Mouse (Mus musculus) ovary, postnatal 10 days (tissue): ENCODE measurements around the gene Apoc1.
A peak's percentile ranks its signal among the peaks of the same experiment; 100 is the strongest.

Experiments used
- DNase-seq: peaks from one replicate; pipeline ENCODE4 v3.0.0; 2022; ENCODE audit warnings: low spot score

The Apoc1 gene

GRCm38 (mm10) chr7:19691873-19692865, at the start of gene Apoc1:
TSS of gene Apoc1 (minus strand) at chr7:19692660.
- DNase-seq: no peak

- DNase-seq: no peak
These were observed 49.0 kb upstream of the Apoc1 start for GRCm38 (mm10) chr7:19741329-19742031.

- DNase-seq: no peak
These were observed 47.8 kb upstream of the Apoc1 start for GRCm38 (mm10) chr7:19740269-19740668.

- no peak for DNase-seq
These were observed 46.3 kb upstream of the Apoc1 start for GRCm38 (mm10) chr7:19738771-19739170.

- no peak for DNase-seq
These were observed 44.1 kb upstream of the Apoc1 start for GRCm38 (mm10) chr7:19736389-19737057.

- no peak for DNase-seq
These were observed 41.8 kb upstream of the Apoc1 start for GRCm38 (mm10) chr7:19734178-19734666.

GRCm38 (mm10) chr7:19726541-19726940, 34.1 kb upstream of the Apoc1 start:
- no peak for DNase-seq

DNA sequence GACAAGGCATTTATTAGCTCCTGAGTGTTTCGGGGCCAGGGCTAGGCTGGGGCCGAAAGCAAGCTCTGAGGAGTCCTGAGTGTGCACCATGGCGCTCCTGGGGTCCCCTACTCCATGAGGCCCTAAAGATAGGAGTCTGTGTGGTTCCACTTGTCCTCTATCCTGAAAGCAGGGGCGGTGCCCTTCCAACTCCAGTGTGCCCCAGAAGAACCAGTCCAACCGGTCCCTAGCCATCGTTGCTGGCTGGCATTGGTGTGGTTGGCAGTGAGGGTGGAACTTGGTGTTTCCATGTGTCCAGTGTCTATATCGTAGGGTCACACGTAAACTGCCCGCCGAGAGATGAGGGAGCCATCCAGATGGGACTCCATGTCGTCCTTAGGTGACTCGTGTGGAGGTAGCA, 31.7 kb upstream of the Apoc1 start:
- no peak for DNase-seq

GRCm38 (mm10) chr7:19722754-19723195, 30.3 kb upstream of the Apoc1 start:
- no peak for DNase-seq

DNA sequence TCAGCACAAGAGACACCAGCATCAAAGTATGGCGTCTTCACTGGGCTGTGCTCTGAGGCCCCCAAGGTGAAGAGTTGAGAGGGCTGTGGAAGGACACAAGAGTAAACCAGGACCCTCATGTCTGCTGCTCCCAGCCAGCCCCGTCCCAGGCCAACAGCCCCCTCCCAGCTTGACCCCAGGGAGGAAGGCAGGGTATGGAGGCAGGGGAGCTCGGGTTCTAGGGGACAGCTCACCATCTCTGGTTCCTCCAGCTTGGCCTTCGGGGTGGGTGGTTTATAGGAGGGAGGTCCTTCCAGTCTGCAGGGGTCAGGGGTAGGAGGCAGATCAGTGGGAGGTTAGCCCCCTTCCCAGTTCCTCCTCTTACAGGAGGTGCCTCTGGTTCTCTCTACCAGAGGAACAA, 26.7 kb upstream of the Apoc1 start:
- no peak for DNase-seq

DNA sequence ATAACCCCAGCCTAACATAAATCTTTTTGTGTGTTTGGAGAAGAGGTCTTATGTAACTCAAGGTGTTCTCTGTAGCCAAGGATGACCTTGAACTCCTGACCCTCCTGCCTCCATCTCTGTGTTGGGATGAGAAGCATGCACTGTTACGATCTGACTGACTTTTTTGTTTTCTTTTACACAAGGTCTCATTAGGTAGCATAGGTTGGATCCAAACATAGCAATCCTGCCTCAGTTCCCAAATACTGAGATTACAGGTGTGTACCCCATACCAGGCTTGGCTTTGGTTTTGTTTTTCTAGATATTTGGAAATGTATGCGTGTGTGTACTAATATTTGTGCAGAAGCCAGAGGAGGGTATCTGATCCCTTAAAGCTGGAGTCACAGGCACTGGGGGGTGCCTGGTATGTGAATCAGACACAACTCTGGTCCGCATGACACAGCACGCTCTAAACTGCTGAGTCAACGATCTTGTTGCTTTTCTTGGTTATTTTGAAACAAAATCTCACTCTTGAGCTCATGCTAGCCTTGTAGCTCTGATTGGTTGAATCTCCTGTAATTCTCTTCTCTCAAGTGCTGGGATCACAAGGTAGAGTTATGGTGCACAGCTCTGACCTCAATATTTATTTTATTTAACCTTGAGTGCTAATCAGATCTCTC, 26.0 kb upstream of the Apoc1 start:
- DNase-seq: no peak

GRCm38 (mm10) chr7:19717346-19717745, 24.9 kb upstream of the Apoc1 start:
- DNase-seq: no peak

DNA sequence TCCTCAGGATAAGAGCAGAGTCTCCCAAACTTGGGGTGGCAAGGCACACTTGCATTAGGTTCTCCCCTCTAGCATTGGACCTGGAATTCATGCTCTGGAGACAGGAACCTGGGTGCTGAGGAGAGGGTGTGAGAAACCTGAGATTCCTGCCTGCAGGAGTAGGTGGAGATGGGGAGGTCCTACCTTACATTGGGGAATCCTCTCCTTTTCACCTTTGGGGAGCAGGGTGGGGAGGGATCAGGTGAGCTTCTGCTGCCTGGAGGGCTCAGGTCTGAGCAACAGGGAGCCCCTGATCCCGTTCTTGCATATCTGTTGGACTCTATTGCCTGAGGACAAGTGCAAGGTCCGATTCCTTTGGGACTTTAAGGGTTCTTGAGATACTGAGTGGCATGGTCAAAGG, 24.4 kb upstream of the Apoc1 start:
- DNase-seq: no peak

GRCm38 (mm10) chr7:19716055-19716682, 23.7 kb upstream of the Apoc1 start:
- DNase-seq: no peak

DNA sequence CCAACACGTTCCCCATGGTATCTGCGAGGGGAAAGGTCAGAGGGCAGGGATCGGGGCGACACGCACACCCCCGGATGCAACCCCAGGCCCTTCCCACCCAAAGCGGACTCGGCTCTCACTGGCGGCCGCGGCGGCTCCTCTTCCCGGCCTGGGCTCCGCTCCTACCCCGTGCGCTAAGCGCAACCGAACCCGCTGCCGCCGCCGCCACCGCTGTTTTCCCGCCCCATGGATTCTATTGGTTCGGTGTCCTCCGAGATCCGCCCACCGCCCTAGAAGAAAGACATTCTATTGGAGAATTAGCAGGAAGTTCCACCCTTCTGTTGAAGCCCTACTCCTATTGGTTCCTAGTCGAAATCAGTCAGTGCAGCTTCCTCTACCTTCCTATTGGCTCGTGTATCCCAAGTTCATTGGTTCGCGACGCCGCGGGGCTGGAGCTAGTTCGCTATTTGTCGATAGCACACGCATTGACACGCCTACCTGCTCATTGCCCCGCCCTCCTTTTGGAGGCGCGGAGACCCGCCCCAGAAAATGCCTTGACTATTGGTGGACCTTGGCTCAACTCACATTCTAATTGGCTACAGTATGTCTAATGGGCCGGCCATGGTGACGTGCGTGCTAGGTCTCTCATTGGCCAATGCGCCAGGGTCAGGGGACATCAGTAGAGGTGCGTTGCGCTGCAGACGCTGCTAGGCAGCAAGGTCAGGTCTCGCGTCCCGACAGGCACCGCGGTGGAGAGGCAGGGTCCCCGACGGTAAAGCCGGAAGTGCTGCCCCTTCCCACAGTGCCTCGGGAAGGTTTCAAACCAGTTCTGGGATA, 23.0 kb upstream of the Apoc1 start, which contains the start of gene Tomm40:
Gene Tomm40, minus strand, starts transcription at position 200 of the 816 bp plus-strand sequence.
- DNase-seq: peak; percentile 88

DNA sequence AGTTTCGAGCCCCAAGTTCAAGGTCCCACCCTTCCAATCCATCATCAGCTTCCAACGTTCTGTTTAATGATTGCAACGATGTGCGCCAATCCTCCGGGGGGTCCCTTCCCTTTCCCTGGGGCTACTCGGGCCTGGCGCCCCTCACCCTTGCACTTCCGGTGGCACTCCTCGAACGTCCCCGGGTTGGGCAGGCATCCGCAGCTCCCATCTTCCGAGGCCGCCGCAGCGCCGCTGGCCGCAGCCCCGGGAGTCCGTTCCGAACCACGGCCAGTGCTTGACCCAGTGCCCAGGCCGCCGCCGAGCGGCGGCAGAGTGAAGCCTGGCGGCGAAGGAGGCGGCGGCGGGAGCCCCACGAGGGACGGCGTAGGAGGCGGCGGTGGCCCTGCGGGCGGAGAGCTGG, 22.4 kb upstream of the Apoc1 start:
- DNase-seq: no peak

DNA sequence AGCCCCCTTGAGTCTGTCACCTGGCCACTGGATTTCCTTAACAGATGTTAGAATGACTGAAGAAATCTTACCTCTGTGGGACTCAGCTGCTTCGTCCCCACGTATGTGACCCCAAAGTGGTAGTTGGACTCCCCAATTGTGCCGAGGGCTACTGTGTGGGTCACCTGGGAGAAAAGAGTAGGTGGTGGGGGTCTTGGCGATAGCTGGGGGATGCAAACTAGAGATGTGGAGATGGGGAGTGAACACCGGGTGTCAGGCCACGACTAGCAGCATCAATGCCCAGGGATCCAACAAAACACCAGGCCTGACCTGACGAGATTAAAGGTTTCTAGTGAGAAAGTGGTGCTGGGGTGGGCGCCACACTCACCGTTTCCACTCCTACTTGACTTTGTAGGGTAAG, 21.1 kb upstream of the Apoc1 start:
- DNase-seq: no peak

GRCm38 (mm10) chr7:19713196-19713595, 20.7 kb upstream of the Apoc1 start:
- DNase-seq: no peak

DNA sequence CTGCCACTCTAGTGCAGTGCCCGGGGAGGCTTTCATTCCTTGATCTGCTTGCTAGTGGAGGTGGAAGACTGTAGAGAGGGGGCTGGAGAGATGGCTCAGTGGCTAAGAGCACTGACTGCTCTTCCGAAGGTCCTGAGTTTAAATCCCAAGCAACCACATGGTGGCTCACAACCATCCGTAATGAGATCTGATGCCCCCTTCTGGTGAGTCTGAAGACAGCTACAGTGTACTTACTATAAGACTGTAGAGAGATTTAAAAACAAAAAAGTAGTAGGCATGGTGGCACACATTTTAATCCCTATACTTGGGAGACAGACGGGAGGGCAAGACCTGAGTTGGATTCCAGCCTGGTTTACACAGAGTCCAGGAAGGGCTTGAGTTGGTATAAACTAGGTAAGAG, 20.0 kb upstream of the Apoc1 start:
- DNase-seq: no peak

DNA sequence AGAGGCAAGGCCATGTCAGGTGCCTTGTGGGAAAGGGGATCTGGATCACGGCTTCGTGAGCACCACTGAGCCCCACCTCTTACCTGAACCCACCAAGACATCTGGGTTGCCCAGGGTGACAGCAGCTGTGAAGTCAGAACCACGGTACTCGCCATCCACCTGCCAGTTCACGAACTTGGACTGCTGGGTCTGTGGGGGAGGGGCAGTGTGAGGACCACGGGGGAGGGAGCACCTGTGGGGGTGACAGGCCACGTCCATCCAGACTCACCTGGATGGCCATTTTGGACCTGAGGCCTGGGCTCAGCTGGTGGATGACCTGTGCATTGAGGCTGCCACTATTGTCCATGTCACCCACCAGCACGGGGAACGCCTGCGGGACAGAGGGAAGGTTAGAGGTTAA, 18.2 kb upstream of the Apoc1 start:
- DNase-seq: no peak
